In the genomic region with DNA sequence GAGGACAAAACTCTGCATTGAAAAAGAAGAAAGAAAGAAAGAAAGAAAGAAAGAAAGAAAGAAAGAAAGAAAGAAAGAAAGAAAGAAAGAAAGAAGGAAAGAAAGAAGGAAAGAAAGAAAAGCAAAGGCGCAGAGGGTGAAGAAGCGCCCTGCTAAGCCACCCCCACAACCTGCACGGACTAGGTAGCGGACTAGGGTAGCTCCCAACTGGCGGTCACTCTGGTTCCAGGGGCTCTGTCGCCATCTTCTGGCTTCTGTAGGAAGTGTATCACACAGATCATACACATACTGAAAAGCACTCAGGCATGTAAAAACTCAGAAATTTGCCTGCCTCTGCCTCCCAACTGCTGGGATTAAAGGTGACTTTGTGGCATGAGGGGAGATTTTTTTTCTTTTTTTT, we compare ENCODE assay signal across 8 mouse cellular contexts. TPM values are rescaled to one million over a fixed set of nuclear protein-coding genes. Genes with fewer than 3 reads are reported as not detected.
DNase-seq lines count a peak whose midpoint lies in the region; ATAC-seq lines count a peak whose summit lies in the region.

No protein-coding gene starts in this region.

- 23% methylated on average over 6 of the region's 6 CpGs for WGBS in forebrain, embryonic 14.5 days
- WGBS in forebrain, embryonic 13.5 days = 16% methylated on average over 6 of the region's 6 CpGs

- peaks cover 3% of the 10 kb centered on the region for H3K36me3 ChIP-seq in forebrain, embryonic 14.5 days (ENCODE audit: control insufficient read depth, insufficient read depth, low read length)
- 0 out of 2 replicates have a peak, but pooled peaks cover under 1% of the 10 kb centered on the region for H3K36me3 ChIP-seq in forebrain, embryonic 13.5 days (ENCODE audit: poor library complexity, severe bottlenecking)

- H3K4me2 ChIP-seq in forebrain, embryonic 14.5 days (ENCODE audit: low read length) = no peak overlapping the region
- no peak overlapping the region for H3K4me2 ChIP-seq in forebrain, embryonic 13.5 days

- no peak overlapping the region for H3K9ac ChIP-seq in forebrain, embryonic 14.5 days (ENCODE audit: low read length)
- no peak overlapping the region for H3K9ac ChIP-seq in forebrain, embryonic 13.5 days

- H3K27me3 ChIP-seq in forebrain, embryonic 14.5 days (replicated peaks; ENCODE audit: control insufficient read depth, insufficient read depth, low read length) = no peaks in the 10 kb centered on the region
- no peaks in the 10 kb centered on the region for H3K27me3 ChIP-seq in forebrain, embryonic 13.5 days

- DNase-seq in forebrain, embryonic 14.5 days (ENCODE audit: low spot score) = peak; percentile 67
- DNase-seq in urinary bladder, postnatal 14 days (ENCODE audit: low spot score) = peak; percentile 83
- no peak for DNase-seq in urinary bladder, adult 2 months (ENCODE audit: low spot score)
- peak; percentile 82 for DNase-seq in embryo, embryonic 10.5 days (ENCODE audit: low spot score)
- peak; percentile 87 for DNase-seq in kidney, postnatal 14 days
- DNase-seq in lung, postnatal 14 days = peak; percentile 86
- DNase-seq in thymus, postnatal 0 days (ENCODE audit: low spot score) = peak; percentile 63

- no peak for ATAC-seq in forebrain, embryonic 14.5 days
- ATAC-seq in forebrain, embryonic 13.5 days = no peak

- no peak overlapping the region for H3K4me3 ChIP-seq in forebrain, embryonic 14.5 days (ENCODE audit: low read depth, low read length)
- no peak overlapping the region for H3K4me3 ChIP-seq in forebrain, embryonic 13.5 days

- no peak overlapping the region for H3K27ac ChIP-seq in forebrain, embryonic 14.5 days (ENCODE audit: low read depth, low read length)
- H3K27ac ChIP-seq in forebrain, embryonic 13.5 days = no peak overlapping the region

- no peaks in the 10 kb centered on the region for H3K9me3 ChIP-seq in forebrain, embryonic 14.5 days (replicated peaks; ENCODE audit: control insufficient read depth, low read length)
- H3K9me3 ChIP-seq in forebrain, embryonic 13.5 days (replicated peaks) = no peaks in the 10 kb centered on the region

- H3K4me1 ChIP-seq in forebrain, embryonic 14.5 days (ENCODE audit: control insufficient read depth, insufficient read depth, low read length) = 0 out of 2 replicates have a peak, but pooled peaks cover 6% of the 10 kb centered on the region
- H3K4me1 ChIP-seq in forebrain, embryonic 13.5 days = peaks cover 14% of the 10 kb centered on the region

RNA-seq across cellular contexts. Expression of gene Mex3d, which starts 13.4 kb away (rescaled TPM):
- polyA plus RNA-seq in forebrain, embryonic 14.5 days (2014; fragmentation: Nextera tagmentation; extraction: Ambion mirVana) = 16.9 and 17.8 TPM in 2 replicates
- 15.5 and 16.6 TPM in 2 replicates for polyA plus RNA-seq in forebrain, embryonic 13.5 days (2015; fragmentation: Nextera tagmentation; extraction: Ambion mirVana)
- 11.2 and 11.5 TPM in 2 replicates for polyA plus RNA-seq in urinary bladder, adult 2 months (2012; rRNA removed)
- polyA plus RNA-seq in thymus, postnatal 0 days (2015; fragmentation: Nextera tagmentation; extraction: Ambion mirVana) = 3.2 and 4.7 TPM in 2 replicates

RNA-seq across cellular contexts. Expression of gene Plk5, which starts 17.8 kb away (rescaled TPM):
- polyA plus RNA-seq in forebrain, embryonic 14.5 days (2014; fragmentation: Nextera tagmentation; extraction: Ambion mirVana) = 1.2 and 1.9 TPM in 2 replicates
- polyA plus RNA-seq in forebrain, embryonic 13.5 days (2015; fragmentation: Nextera tagmentation; extraction: Ambion mirVana) = 0.40 and 0.64 TPM in 2 replicates
- 4.5 and 6.4 TPM in 2 replicates for polyA plus RNA-seq in urinary bladder, adult 2 months (2012; rRNA removed)
- polyA plus RNA-seq in thymus, postnatal 0 days (2015; fragmentation: Nextera tagmentation; extraction: Ambion mirVana) = 0.17 and 0.21 TPM in 2 replicates

RNA-seq across cellular contexts. Expression of gene Mbd3, which starts 25.3 kb away (rescaled TPM):
- polyA plus RNA-seq in forebrain, embryonic 14.5 days (2014; fragmentation: Nextera tagmentation; extraction: Ambion mirVana) = 216 and 221 TPM in 2 replicates
- polyA plus RNA-seq in forebrain, embryonic 13.5 days (2015; fragmentation: Nextera tagmentation; extraction: Ambion mirVana) = 304 and 319 TPM in 2 replicates
- 112 and 119 TPM in 2 replicates for polyA plus RNA-seq in urinary bladder, adult 2 months (2012; rRNA removed)
- 151 and 166 TPM in 2 replicates for polyA plus RNA-seq in thymus, postnatal 0 days (2015; fragmentation: Nextera tagmentation; extraction: Ambion mirVana)

RNA-seq across cellular contexts. Expression of gene Adamtsl5, which starts 25.9 kb away (rescaled TPM):
- polyA plus RNA-seq in forebrain, embryonic 14.5 days (2014; fragmentation: Nextera tagmentation; extraction: Ambion mirVana) = 0.48 and 0.52 TPM in 2 replicates
- polyA plus RNA-seq in forebrain, embryonic 13.5 days (2015; fragmentation: Nextera tagmentation; extraction: Ambion mirVana) = 0.18 and 0.21 TPM in 2 replicates
- polyA plus RNA-seq in urinary bladder, adult 2 months (2012; rRNA removed) = 57.9 and 65.7 TPM in 2 replicates
- polyA plus RNA-seq in thymus, postnatal 0 days (2015; fragmentation: Nextera tagmentation; extraction: Ambion mirVana) = 1.0 and 1.1 TPM in 2 replicates

RNA-seq across cellular contexts. Expression of gene Uqcr11, which starts 32.6 kb away (rescaled TPM):
- 628 and 893 TPM in 2 replicates for polyA plus RNA-seq in forebrain, embryonic 14.5 days (2014; fragmentation: Nextera tagmentation; extraction: Ambion mirVana)
- polyA plus RNA-seq in forebrain, embryonic 13.5 days (2015; fragmentation: Nextera tagmentation; extraction: Ambion mirVana) = 593 and 623 TPM in 2 replicates
- polyA plus RNA-seq in urinary bladder, adult 2 months (2012; rRNA removed) = 883 and 983 TPM in 2 replicates
- polyA plus RNA-seq in thymus, postnatal 0 days (2015; fragmentation: Nextera tagmentation; extraction: Ambion mirVana) = 635 and 689 TPM in 2 replicates
